Comparison of ENCODE assay signal across 33 mouse cellular contexts in the genomic region with DNA sequence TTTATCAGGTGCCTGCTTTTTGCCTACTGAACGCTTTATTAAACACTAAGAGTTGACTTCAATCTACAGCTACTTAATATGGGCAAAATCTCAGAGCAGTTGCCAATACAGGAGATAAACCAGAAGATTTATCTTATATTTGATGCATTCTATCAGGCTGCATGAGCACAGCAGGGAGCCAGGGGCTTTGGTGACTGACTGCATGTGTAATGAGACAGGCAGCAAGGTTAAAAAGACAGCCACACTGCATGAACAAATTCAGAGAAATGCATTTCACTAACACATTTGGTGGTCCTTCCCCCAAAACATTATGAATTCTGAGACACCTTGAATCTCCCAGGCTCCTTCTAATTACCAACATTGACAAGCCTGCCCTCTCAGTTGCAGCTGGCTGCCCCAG. TPM values are rescaled to one million over a fixed set of nuclear protein-coding genes. Genes with fewer than 3 reads are reported as not detected.
DNase-seq lines count a peak whose midpoint lies in the region; ATAC-seq and TF ChIP-seq lines count a peak whose summit lies in the region.
"Had no signal": no experiment of that assay in that cellular context is flagged by ENCODE, and none has a peak within 500 bp of the region (broad histone marks: within the 10 kb centered on the region; RNA-seq: fewer than 3 reads in every experiment).

No protein-coding gene starts in this region.

- DNase-seq in forebrain, postnatal 0 days: no peak
- DNase-seq in hindbrain, embryonic 10.5 days (ENCODE audit: low spot score): no peak
- DNase-seq in hindbrain, postnatal 0 days (ENCODE audit: low spot score): peak; percentile 66
- no peak for DNase-seq in T-cell, adult 2 months (ENCODE audit: low spot score)
- DNase-seq in adrenal gland, adult 8-10 months: no peak
- no peak for DNase-seq in frontal cortex, postnatal 10 days (ENCODE audit: low spot score in 2 of 2)
- DNase-seq: adrenal gland, postnatal 25 days; cerebellum, adult 18-20 months; heart, adult 11 months; kidney, adult 9 months; kidney, postnatal 4 days; layer of hippocampus, adult 9-11 months; lung, adult 18-20 months; lung, postnatal 4 days; right cerebral cortex, postnatal 4 days had no signal

- H3K4me3 ChIP-seq in forebrain, embryonic 12.5 days (replicated peaks): no peak overlapping the region
- no peak overlapping the region for H3K4me3 ChIP-seq in forebrain, postnatal 0 days (ENCODE audit: low read depth, low read length)
- H3K4me3 ChIP-seq in hindbrain, embryonic 10.5 days: no peak overlapping the region
- H3K4me3 ChIP-seq in hindbrain, postnatal 0 days (ENCODE audit: low read length): no peak overlapping the region
- no peak overlapping the region for H3K4me3 ChIP-seq in midbrain, embryonic 16.5 days (ENCODE audit: low read depth, low read length)
- H3K4me3 ChIP-seq: erythroblast, embryonic 14.5 days; heart, embryonic 13.5 days had no signal

- TF ChIP-seq CTCF in forebrain, postnatal 0 days (IDR thresholded peaks at IDR 0.05; ENCODE audit: low read depth): no peak
- no peak for TF ChIP-seq CTCF in hindbrain, postnatal 0 days (IDR thresholded peaks at IDR 0.05; ENCODE audit: low read depth)

- H3K27ac ChIP-seq in forebrain, embryonic 12.5 days: no peak overlapping the region
- H3K27ac ChIP-seq in forebrain, postnatal 0 days (ENCODE audit: low read depth, low read length): no peak overlapping the region
- peak overlapping the region; percentile 64 for H3K27ac ChIP-seq in hindbrain, embryonic 10.5 days
- H3K27ac ChIP-seq in hindbrain, postnatal 0 days: no peak overlapping the region
- H3K27ac ChIP-seq in midbrain, embryonic 16.5 days (ENCODE audit: low read length): peak overlapping the region; percentile 73
- H3K27ac ChIP-seq: heart, embryonic 13.5 days; stomach, postnatal 0 days had no signal

- no peak overlapping the region for H3K4me2 ChIP-seq in forebrain, embryonic 12.5 days
- H3K4me2 ChIP-seq in forebrain, postnatal 0 days (ENCODE audit: low read depth): no peak overlapping the region
- no peak overlapping the region for H3K4me2 ChIP-seq in hindbrain, postnatal 0 days (ENCODE audit: low read depth, low read length)
- H3K4me2 ChIP-seq in midbrain, embryonic 16.5 days (ENCODE audit: low read length): no peak overlapping the region
- H3K4me2 ChIP-seq: heart, embryonic 13.5 days; liver, embryonic 11.5 days had no signal

- no peaks in the 10 kb centered on the region for H3K27me3 ChIP-seq in forebrain, embryonic 12.5 days
- H3K27me3 ChIP-seq in forebrain, postnatal 0 days (ENCODE audit: insufficient read depth, low read length): no peaks in the 10 kb centered on the region
- no peaks in the 10 kb centered on the region for H3K27me3 ChIP-seq in hindbrain, embryonic 10.5 days (ENCODE audit: insufficient read depth, poor library complexity, severe bottlenecking)
- no peaks in the 10 kb centered on the region for H3K27me3 ChIP-seq in hindbrain, postnatal 0 days (ENCODE audit: insufficient read depth, low read length)
- H3K27me3 ChIP-seq in midbrain, embryonic 16.5 days (ENCODE audit: control insufficient read depth, insufficient read depth, low read depth, low read length): no peaks in the 10 kb centered on the region
- H3K27me3 ChIP-seq: heart, embryonic 13.5 days; Patski had no signal

- H3K4me1 ChIP-seq in forebrain, embryonic 12.5 days: peaks cover 5% of the 10 kb centered on the region
- no peaks in the 10 kb centered on the region for H3K4me1 ChIP-seq in forebrain, postnatal 0 days (ENCODE audit: insufficient read depth)
- peaks cover 10% of the 10 kb centered on the region for H3K4me1 ChIP-seq in hindbrain, embryonic 10.5 days (replicated peaks)
- H3K4me1 ChIP-seq in hindbrain, postnatal 0 days (ENCODE audit: insufficient read depth, low read length): no peaks in the 10 kb centered on the region
- H3K4me1 ChIP-seq in midbrain, embryonic 16.5 days (ENCODE audit: control insufficient read depth, insufficient read depth, low read length): no peaks in the 10 kb centered on the region; the same call in none of the 2 replicates
- H3K4me1 ChIP-seq: heart, embryonic 13.5 days had no signal

- ATAC-seq in forebrain, embryonic 12.5 days (ENCODE audit: low FRiP score): peak; percentile 33; the same call in 1 of the 2 replicates
- no peak for ATAC-seq in forebrain, postnatal 0 days
- no peak for ATAC-seq in hindbrain, postnatal 0 days
- peak; percentile 70 for ATAC-seq in midbrain, embryonic 16.5 days
- ATAC-seq: activated CD4-positive, CD25-positive, alpha-beta regulatory T cell, adult 4 months; CD4-positive, CD25-positive, alpha-beta regulatory T cell, adult 4 months; Patski had no signal

- H3K36me3 ChIP-seq in forebrain, embryonic 12.5 days (replicated peaks): no peaks in the 10 kb centered on the region
- H3K36me3 ChIP-seq in forebrain, postnatal 0 days (ENCODE audit: insufficient read depth): no peaks in the 10 kb centered on the region
- H3K36me3 ChIP-seq in hindbrain, embryonic 10.5 days: no peaks in the 10 kb centered on the region
- no peaks in the 10 kb centered on the region for H3K36me3 ChIP-seq in hindbrain, postnatal 0 days (ENCODE audit: insufficient read depth, low read length)
- H3K36me3 ChIP-seq in midbrain, embryonic 16.5 days (ENCODE audit: control insufficient read depth, insufficient read depth, low read length): no peaks in the 10 kb centered on the region
- H3K36me3 ChIP-seq: heart, embryonic 13.5 days had no signal

- 54% methylated on average over 1 of the region's 1 CpGs for WGBS in forebrain, embryonic 12.5 days
- 75% methylated on average over 1 of the region's 1 CpGs for WGBS in forebrain, postnatal 0 days
- 86% methylated on average over 1 of the region's 1 CpGs for WGBS in hindbrain, embryonic 10.5 days
- 67% methylated on average over 1 of the region's 1 CpGs for WGBS in hindbrain, postnatal 0 days
- 42% methylated on average over 1 of the region's 1 CpGs for WGBS in midbrain, embryonic 16.5 days

- H3K9ac ChIP-seq in forebrain, embryonic 12.5 days: no peak overlapping the region
- no peak overlapping the region for H3K9ac ChIP-seq in forebrain, postnatal 0 days
- H3K9ac ChIP-seq in hindbrain, postnatal 0 days (replicated peaks; ENCODE audit: low read length): no peak overlapping the region
- 0 out of 2 replicates have a peak overlapping the region, but pooled peaks have one; percentile 20 for H3K9ac ChIP-seq in midbrain, embryonic 16.5 days (ENCODE audit: low read depth, low read length)
- H3K9ac ChIP-seq: heart, embryonic 13.5 days had no signal

- H3K9me3 ChIP-seq in forebrain, embryonic 12.5 days: no peaks in the 10 kb centered on the region
- no peaks in the 10 kb centered on the region for H3K9me3 ChIP-seq in forebrain, postnatal 0 days (ENCODE audit: low read length)
- H3K9me3 ChIP-seq in hindbrain, embryonic 10.5 days: no peaks in the 10 kb centered on the region
- no peaks in the 10 kb centered on the region for H3K9me3 ChIP-seq in hindbrain, postnatal 0 days (ENCODE audit: low read length)
- H3K9me3 ChIP-seq in midbrain, embryonic 16.5 days (replicated peaks; ENCODE audit: control insufficient read depth, low read length, poor library complexity, severe bottlenecking): no peaks in the 10 kb centered on the region
- H3K9me3 ChIP-seq: heart, embryonic 13.5 days had no signal

RNA-seq across cellular contexts. Expression of a gene that starts 17.6 kb away (rescaled TPM):
- polyA plus RNA-seq in forebrain, embryonic 12.5 days (2016; fragmentation: Nextera tagmentation; extraction: Ambion mirVana): not detected in 2 replicates
- total RNA-seq in forebrain, postnatal 0 days (2014; rRNA removed): not detected in 2 replicates
- not detected in 2 replicates for polyA plus RNA-seq in forebrain, postnatal 0 days (2015; fragmentation: Nextera tagmentation; extraction: Ambion mirVana)
- polyA plus RNA-seq in hindbrain, embryonic 10.5 days (2016; fragmentation: Nextera tagmentation; extraction: Ambion mirVana): not detected in 2 replicates
- total RNA-seq in hindbrain, postnatal 0 days (2014; rRNA removed): not detected in 2 replicates
- polyA plus RNA-seq in hindbrain, postnatal 0 days (2015; fragmentation: Nextera tagmentation; extraction: Ambion mirVana): not detected in 2 replicates
- polyA plus RNA-seq in midbrain, embryonic 16.5 days (2015; fragmentation: Nextera tagmentation; extraction: Ambion mirVana): not detected in 2 replicates
- not detected for total RNA-seq in adrenal gland, adult 8-10 months (2022)
- total RNA-seq: adrenal gland, postnatal 25 days; gastrocnemius, adult 8-10 months; heart, postnatal 25 days; left cerebral cortex, adult 8-10 months had no signal
- polyA plus RNA-seq: activated CD4-positive, CD25-positive, alpha-beta regulatory T cell, adult 4 months; CD4-positive, CD25-positive, alpha-beta regulatory T cell, adult 4 months; embryonic facial prominence, embryonic 11.5 days; erythroblast, embryonic 14.5 days; heart, embryonic 13.5 days; intestine, embryonic 14.5 days; limb, embryonic 11.5 days; liver, embryonic 11.5 days; neural tube, embryonic 11.5 days; Patski; stomach, postnatal 0 days; thymus, postnatal 0 days; urinary bladder, adult 2 months had no signal

Comparison
In these comparisons a context has a peak if more than half of its experiments do, and no peak if none do; other contexts are left out.
1. ATAC-seq: peak in forebrain, embryonic 12.5 days (single experiment) and midbrain, embryonic 16.5 days (single experiment); none in forebrain, postnatal 0 days (single experiment) and hindbrain, postnatal 0 days (single experiment).
2. H3K27ac ChIP-seq: peak in hindbrain, embryonic 10.5 days (single experiment) and midbrain, embryonic 16.5 days (single experiment); none in forebrain, embryonic 12.5 days (single experiment), forebrain, postnatal 0 days (single experiment) and hindbrain, postnatal 0 days (single experiment).